Mouse (Mus musculus) CH12.LX (cell line): ENCODE data around the gene Rhot1. TPM values are rescaled to one million over a fixed set of nuclear protein-coding genes. Genes with fewer than 3 reads are reported as not detected.
A peak's percentile ranks its signal among the peaks of the same experiment; 100 is the strongest.

Experiments used
- DNase-seq: peaks from one replicate; pipeline ENCODE4 v3.0.0-alpha.2; 2013; ENCODE audit errors: extremely low read depth
- H3K27ac ChIP-seq: 2 replicates; pipeline ENCODE4 v1.5.1; 2012; ENCODE audit warnings: low read depth, mild to moderate bottlenecking, control low read depth, moderate library complexity; ENCODE audit not compliant: insufficient read depth
- H3K27me3 ChIP-seq: replicated peaks from 2 replicates; pipeline ENCODE3; 2012; ENCODE audit warnings: inconsistent platforms
- H3K36me3 ChIP-seq, 2 experiments: replicated peaks in 1 of 2; 2 replicates each; pipeline versions ENCODE3 to v1.6.1; 2012; ENCODE audit warnings: inconsistent platforms in 1 of 2, low read length in 1 of 2, mild to moderate bottlenecking in 1 of 2, mixed read lengths in 1 of 2, moderate library complexity in 1 of 2; ENCODE audit not compliant: control insufficient read depth in 1 of 2, insufficient read depth in 1 of 2
- H3K4me1 ChIP-seq, 2 experiments: 2 replicates each; pipeline ENCODE4 v1.6.1; 2012; ENCODE audit warnings: inconsistent platforms in 1 of 2, moderate library complexity in 1 of 2; ENCODE audit not compliant: insufficient read depth in 2 of 2, control insufficient read depth in 1 of 2
- H3K4me2 ChIP-seq: 2 replicates; pipeline ENCODE4 v1.6.1; 2012; ENCODE audit warnings: low read depth, mild to moderate bottlenecking, control low read depth; ENCODE audit not compliant: poor library complexity, insufficient read depth, severe bottlenecking
- H3K4me3 ChIP-seq, 3 experiments: fragments of 150-350 bp in 1 of 3; sonication (generic) in 1 of 3; replicated peaks in 1 of 3; 2 replicates each; pipeline versions ENCODE3 to v1.5.1; 2011 to 2012; ENCODE audit warnings: low read depth in 2 of 3, low read length in 2 of 3, mild to moderate bottlenecking in 2 of 3, moderate library complexity in 2 of 3, control low read depth in 1 of 3, improper control_type of control experiment in 1 of 3, inconsistent platforms in 1 of 3, mixed read lengths in 1 of 3; ENCODE audit not compliant: poor library complexity in 1 of 3
- H3K79me2 ChIP-seq: replicated peaks from 2 replicates; pipeline ENCODE4 v1.6.1; 2012; ENCODE audit warnings: mild to moderate bottlenecking, moderate library complexity; ENCODE audit not compliant: control insufficient read depth, poor library complexity, insufficient read depth, severe bottlenecking; ENCODE audit errors: extremely low read depth
- H3K9ac ChIP-seq: 2 replicates; pipeline ENCODE4 v1.6.1; 2012; ENCODE audit warnings: low read depth, mild to moderate bottlenecking, control low read depth, moderate library complexity; ENCODE audit not compliant: insufficient read depth
- H3K9me3 ChIP-seq: replicated peaks from 2 replicates; pipeline ENCODE3; 2012; ENCODE audit warnings: low read length, inconsistent platforms, mixed read lengths
- BHLHE40 ChIP-seq: IDR thresholded peaks from 2 replicates; pipeline ENCODE4 v1.6.1; 2011; ENCODE audit warnings: mild to moderate bottlenecking, low read depth, low read length, improper control_type of control experiment
- CHD1 ChIP-seq: IDR thresholded peaks from 2 replicates; pipeline ENCODE4 v1.6.1; 2012; ENCODE audit warnings: low read depth, low read length, improper control_type of control experiment, inconsistent platforms
- CHD2 ChIP-seq: IDR thresholded peaks from 2 replicates; pipeline ENCODE4 v1.6.1; 2011; ENCODE audit warnings: low read length, improper control_type of control experiment
- EP300 ChIP-seq: IDR thresholded peaks from 2 replicates; pipeline ENCODE4 v1.6.1; 2011; ENCODE audit warnings: low read length, improper control_type of control experiment
- HCFC1 ChIP-seq: IDR thresholded peaks from 2 replicates; pipeline ENCODE4 v1.6.1; 2012; ENCODE audit warnings: low read depth, mild to moderate bottlenecking, inconsistent platforms, low read length, improper control_type of control experiment
- MAFK ChIP-seq: IDR thresholded peaks from 2 replicates; pipeline ENCODE4 v1.6.1; 2011; ENCODE audit warnings: low read length, improper control_type of control experiment; ENCODE audit not compliant: insufficient replicate concordance
- MAX ChIP-seq: IDR thresholded peaks from 2 replicates; pipeline ENCODE4 v1.6.1; 2011; ENCODE audit warnings: low read length, improper control_type of control experiment
- MYC ChIP-seq: IDR thresholded peaks from 2 replicates; pipeline ENCODE4 v1.6.1; 2011; ENCODE audit warnings: low read depth, mild to moderate bottlenecking, improper control_type of control experiment, low read length
- NELFE ChIP-seq: IDR thresholded peaks from 2 replicates; pipeline ENCODE4 v1.6.1; 2011; ENCODE audit warnings: low read depth, low read length, improper control_type of control experiment
- POLR2A ChIP-seq: IDR thresholded peaks from 2 replicates; pipeline ENCODE4 v1.6.1; 2011; ENCODE audit warnings: low read depth, mild to moderate bottlenecking, improper control_type of control experiment, low read length
- RAD21 ChIP-seq: IDR thresholded peaks from 2 replicates; pipeline ENCODE4 v1.6.1; 2011; ENCODE audit warnings: low read depth, mild to moderate bottlenecking, low read length, improper control_type of control experiment, moderate library complexity
- TBP ChIP-seq: conservative IDR thresholded peaks from 2 replicates; pipeline ENCODE4 v1.6.1; 2011; ENCODE audit warnings: low read depth, low read length, improper control_type of control experiment
- USF2 ChIP-seq: conservative IDR thresholded peaks from 2 replicates; pipeline ENCODE4 v1.6.1; 2011; ENCODE audit warnings: low read depth, low read length, improper control_type of control experiment
- ZC3H11A ChIP-seq: IDR thresholded peaks from 2 replicates; pipeline ENCODE4 v1.6.1; 2012; ENCODE audit warnings: low read depth, mild to moderate bottlenecking, inconsistent platforms, low read length, improper control_type of control experiment
- dilution Hi-C: fragments of 300-500 bp; cut with MboI; formaldehyde crosslinking; loops from 2 replicates; pipeline ENCODE4 v1.14.3; 2020; ENCODE audit warnings: low sequenced_read_pairs; ENCODE audit not compliant: extremely low pct_unique_long_range_greater_than_20kb, extremely low pct_ligation_motif_present
- in situ Hi-C: fragments of 300-500 bp; cut with MboI; formaldehyde crosslinking; loops from 3 replicates; pipeline ENCODE4 v1.14.3; 2019; ENCODE audit warnings: low sequenced_read_pairs, low pct_ligation_motif_present, low pct_unique_long_range_greater_than_20kb, mixed read lengths
- polyA plus RNA-seq: library from polyadenylated mRNA; unstranded; fragments of >175 nt; gene quantifications from 2 replicates; pipeline ENCODE4 v1.2.1, GENCODE M21; 2012; ENCODE audit warnings: low read depth; ENCODE audit not compliant: insufficient read length
- total RNA-seq, 2 experiments: library from RNA; depleted of rRNA; stranded (reverse); fragments of 300-350 nt in 1 of 2; fragments of >200 nt in 1 of 2; gene quantifications; 2 replicates each; pipeline ENCODE4 v1.2.3; 2012 to 2014

The Rhot1 gene
- total and polyA plus RNA-seq, 3 experiments = 33.1 to 73.3 (median 61.0) TPM

- Histone ChIP-seq H3K4me1 (peaks cover 6 to 37% of the 10 kb centered on the region in 2 experiments; a peak in 3 of 4 replicates), H3K27me3 (no peaks in the 10 kb centered on the region), H3K36me3 (peaks cover 0 to 10% of the 10 kb centered on the region in 2 experiments), H3K9me3 (peaks cover 3% of the 10 kb centered on the region), H3K4me2 (no peak overlapping the region), H3K79me2 (no peaks in the 10 kb centered on the region), H3K27ac (no peak overlapping the region), H3K4me3 (no peak overlapping the region), H3K9ac (no peak overlapping the region)
- in situ Hi-C loops (no loop called here), dilution Hi-C loops (no loop called here)
- no peak for DNase-seq
- TF ChIP-seq EP300 (peak; percentile 49), TBP (no peak), CHD1 (no peak), MAX (peak; percentile 15; the same call in 1 of the 2 replicates), HCFC1 (no peak)
Measured at GRCm38 (mm10) chr11:80163362-80164116, 45.3 kb upstream of the Rhot1 start.

DNA sequence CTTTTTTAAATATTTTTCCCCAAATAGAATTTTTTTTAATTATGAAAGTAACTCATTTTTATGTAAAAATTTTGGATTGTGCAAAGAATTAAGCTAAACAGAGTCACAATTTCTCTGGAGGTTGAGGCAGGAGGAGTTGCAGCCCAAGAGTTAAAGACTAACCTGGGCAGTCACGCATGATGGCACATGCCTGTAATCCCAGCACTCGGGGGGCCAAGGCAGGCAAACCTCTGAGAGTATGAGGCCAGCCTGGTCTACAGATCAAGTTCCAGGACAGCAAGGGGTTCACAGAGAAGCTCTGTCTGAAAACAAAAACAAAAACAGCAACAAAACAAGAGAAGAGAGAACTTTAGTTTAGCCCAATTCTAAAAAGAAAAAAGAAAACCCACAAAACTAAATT lies 44.6 kb upstream of the Rhot1 start:
- Histone ChIP-seq H3K27ac (no peak overlapping the region), H3K36me3 (peaks cover 0 to 14% of the 10 kb centered on the region in 2 experiments), H3K27me3 (no peaks in the 10 kb centered on the region), H3K4me1 (peaks cover 10 to 39% of the 10 kb centered on the region in 2 experiments; a peak in 3 of 4 replicates), H3K79me2 (no peaks in the 10 kb centered on the region), H3K9ac (no peak overlapping the region), H3K4me2 (no peak overlapping the region), H3K9me3 (peaks cover 3% of the 10 kb centered on the region), H3K4me3 (no peak overlapping the region)
- DNase-seq = no peak
- no peak for TF ChIP-seq MAX
- no peak for TF ChIP-seq MAFK
- dilution Hi-C loops = no loop called here
- in situ Hi-C loops = no loop called here

DNA sequence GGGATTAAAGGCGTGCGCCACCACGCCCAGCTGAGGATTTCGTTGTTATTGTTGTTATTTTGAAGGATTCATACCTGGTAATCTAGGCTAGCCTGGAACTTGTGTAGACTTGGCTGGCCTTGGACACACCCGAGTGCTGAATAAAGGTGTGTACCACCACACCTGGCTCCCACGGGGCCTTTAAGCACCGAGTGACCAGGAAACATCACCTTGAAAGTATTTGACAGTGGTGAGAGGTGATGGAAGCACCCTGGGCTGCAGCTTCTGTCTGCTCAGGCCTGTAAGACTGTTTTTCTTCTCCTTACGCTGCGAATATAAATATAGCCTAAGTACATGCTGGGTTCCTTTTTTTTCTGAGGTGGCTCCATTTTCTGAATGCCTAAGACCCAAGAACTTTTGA lies 40.7 kb upstream of the Rhot1 start:
- TF ChIP-seq ZC3H11A (no peak), RAD21 (no peak), USF2 (no peak), BHLHE40 (no peak), MYC (no peak), POLR2A (no peak), CHD2 (no peak), NELFE (no peak), CHD1 (no peak)
- H3K27me3 ChIP-seq = no peaks in the 10 kb centered on the region
- peaks cover 3% of the 10 kb centered on the region for H3K9me3 ChIP-seq
- no peak overlapping the region for H3K4me2 ChIP-seq
- no peak overlapping the region for H3K4me3 ChIP-seq
- no peak overlapping the region for H3K9ac ChIP-seq
- H3K79me2 ChIP-seq = no peaks in the 10 kb centered on the region
- peaks cover 37 to 70% of the 10 kb centered on the region in 2 experiments for H3K4me1 ChIP-seq
- H3K27ac ChIP-seq = no peak overlapping the region
- peaks cover 0 to 14% of the 10 kb centered on the region in 2 experiments for H3K36me3 ChIP-seq
- DNase-seq = no peak
- dilution Hi-C loops (no loop called here), in situ Hi-C loops (no loop called here)
